Mouse (Mus musculus): ENCODE measurements around the gene Coq6. TPM values are rescaled to one million over a fixed set of nuclear protein-coding genes. Genes with fewer than 3 reads are reported as not detected.
"Not testable (repeated sequence)": the region's sequence is repeated elsewhere in the genome, so short reads cannot be mapped to it uniquely, and the experiment has no call there.

Gene Coq6
- 67.9 and 80.2 TPM in 2 replicates for total RNA-seq (2014; rRNA removed)
- polyA plus RNA-seq (2015; fragmentation: Nextera tagmentation; extraction: Ambion mirVana) = 39.7 and 40.8 TPM in 2 replicates

DNA sequence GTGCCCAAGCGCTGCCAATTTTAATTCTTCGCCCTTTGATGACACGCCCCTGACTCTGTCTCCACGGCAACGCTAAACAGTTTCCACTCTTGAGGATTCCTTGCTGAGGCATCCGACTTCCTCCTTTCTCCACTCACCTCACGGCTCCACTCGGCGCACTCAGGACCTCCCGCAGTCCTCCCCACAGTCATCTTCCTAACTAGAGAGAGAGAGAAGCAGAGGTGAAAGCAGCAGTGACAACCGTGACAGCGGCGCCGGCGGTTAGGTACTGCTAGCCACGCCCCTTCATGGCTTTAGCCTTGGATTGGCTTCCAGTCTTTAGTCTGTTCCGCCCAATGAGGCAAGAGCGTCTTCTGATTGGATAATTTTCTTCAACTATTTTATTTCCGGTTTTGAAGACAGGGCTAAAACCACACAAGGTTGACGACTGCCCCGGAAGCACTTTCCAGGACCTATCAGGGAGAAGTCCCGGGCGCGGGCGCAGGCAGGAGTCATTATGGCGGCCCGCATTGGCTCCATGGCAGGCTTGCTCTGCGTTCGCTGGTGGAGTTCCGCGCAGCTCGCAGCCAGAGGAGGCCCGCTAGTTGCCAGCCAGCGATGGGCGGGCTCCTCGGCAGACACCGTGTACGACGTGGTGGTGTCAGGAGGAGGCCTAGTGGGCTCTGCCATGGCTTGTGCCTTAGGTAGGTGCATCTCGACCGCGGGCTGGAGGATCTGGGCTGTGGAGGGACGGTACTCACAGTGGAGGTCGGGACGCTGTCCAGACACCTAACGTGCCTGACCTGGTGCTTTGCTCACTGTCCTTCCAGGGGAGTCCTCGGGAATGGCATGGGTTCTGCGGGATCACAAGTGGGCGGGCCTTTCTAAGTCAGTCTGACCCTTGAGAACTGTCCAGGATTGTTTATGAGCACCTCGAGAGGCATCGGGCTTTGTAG, at the start of gene Coq6, which contains the start of gene Fam161b:
TSS of gene Coq6 (plus strand) at position 103 of the 935 bp plus-strand sequence.
TSS of gene Fam161b (minus strand) at position 279 of the 935 bp plus-strand sequence.
- no peak; the same call in none of the 2 replicates for TF ChIP-seq CTCF (IDR thresholded peaks at IDR 0.05; ENCODE audit: low read depth)
- peak within 1 kb of the TSS; percentile 68 for H3K27ac ChIP-seq
- no peaks in the 10 kb centered on the region for H3K9me3 ChIP-seq (ENCODE audit: low read length)
- 0 out of 2 replicates have a peak, but pooled peaks cover 3% of the 10 kb centered on the region for H3K36me3 ChIP-seq (ENCODE audit: insufficient read depth, low read length)
- H3K4me2 ChIP-seq (ENCODE audit: low read depth, low read length) = peak within 1 kb of the TSS; percentile 91
- DNase-seq (ENCODE audit: low spot score) = peak; percentile 99
- WGBS = under 1% methylated on average over 51 of the region's 51 CpGs
- peak; percentile 100 for ATAC-seq
- peak within 1 kb of the TSS; percentile 84 for H3K9ac ChIP-seq (replicated peaks; ENCODE audit: low read length)
- H3K4me3 ChIP-seq (ENCODE audit: low read length) = peak within 1 kb of the TSS; percentile 98
- H3K27me3 ChIP-seq (ENCODE audit: insufficient read depth, low read length) = no peaks in the 10 kb centered on the region
- peaks cover 8% of the 10 kb centered on the region; the same call in 1 of the 2 replicates for H3K4me1 ChIP-seq (ENCODE audit: insufficient read depth, low read length)

DNA sequence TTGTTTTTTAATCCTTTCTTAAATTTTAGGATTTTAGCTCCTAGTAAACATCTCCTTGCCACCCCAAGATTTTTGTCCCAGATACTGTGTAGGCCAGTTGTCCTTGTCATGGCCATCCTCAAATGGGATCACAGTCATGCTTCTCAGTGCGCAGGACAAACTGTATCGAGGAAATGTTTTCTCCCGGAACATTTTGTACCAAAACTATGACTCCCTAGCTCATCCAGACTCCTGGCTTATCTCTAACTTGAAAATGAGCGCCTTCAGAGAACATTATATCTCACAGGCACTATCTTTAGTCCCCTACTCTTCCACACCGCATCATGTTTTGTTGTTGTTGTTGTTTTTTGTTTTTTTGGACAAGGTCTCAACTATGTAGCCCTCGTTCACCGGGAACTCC, 45.5 kb upstream of the Coq6 start:
- H3K4me3 ChIP-seq (ENCODE audit: low read length) = peak overlapping the region; percentile 100
- ATAC-seq = no peak
- H3K9me3 ChIP-seq (ENCODE audit: low read length) = no peaks in the 10 kb centered on the region
- H3K9ac ChIP-seq (replicated peaks; ENCODE audit: low read length) = peak overlapping the region; percentile 97
- H3K27ac ChIP-seq = peak overlapping the region; percentile 93
- DNase-seq (ENCODE audit: low spot score) = no peak
- peak overlapping the region; percentile 77 for H3K4me2 ChIP-seq (ENCODE audit: low read depth, low read length)
- TF ChIP-seq CTCF (IDR thresholded peaks at IDR 0.05; ENCODE audit: low read depth) = no peak
- H3K36me3 ChIP-seq (ENCODE audit: insufficient read depth, low read length) = no peaks in the 10 kb centered on the region
- no peaks in the 10 kb centered on the region for H3K27me3 ChIP-seq (ENCODE audit: insufficient read depth, low read length)
- 44% methylated on average over 7 of the region's 7 CpGs for WGBS
- peaks cover 5% of the 10 kb centered on the region; the same call in 1 of the 2 replicates for H3K4me1 ChIP-seq (ENCODE audit: insufficient read depth, low read length)

DNA sequence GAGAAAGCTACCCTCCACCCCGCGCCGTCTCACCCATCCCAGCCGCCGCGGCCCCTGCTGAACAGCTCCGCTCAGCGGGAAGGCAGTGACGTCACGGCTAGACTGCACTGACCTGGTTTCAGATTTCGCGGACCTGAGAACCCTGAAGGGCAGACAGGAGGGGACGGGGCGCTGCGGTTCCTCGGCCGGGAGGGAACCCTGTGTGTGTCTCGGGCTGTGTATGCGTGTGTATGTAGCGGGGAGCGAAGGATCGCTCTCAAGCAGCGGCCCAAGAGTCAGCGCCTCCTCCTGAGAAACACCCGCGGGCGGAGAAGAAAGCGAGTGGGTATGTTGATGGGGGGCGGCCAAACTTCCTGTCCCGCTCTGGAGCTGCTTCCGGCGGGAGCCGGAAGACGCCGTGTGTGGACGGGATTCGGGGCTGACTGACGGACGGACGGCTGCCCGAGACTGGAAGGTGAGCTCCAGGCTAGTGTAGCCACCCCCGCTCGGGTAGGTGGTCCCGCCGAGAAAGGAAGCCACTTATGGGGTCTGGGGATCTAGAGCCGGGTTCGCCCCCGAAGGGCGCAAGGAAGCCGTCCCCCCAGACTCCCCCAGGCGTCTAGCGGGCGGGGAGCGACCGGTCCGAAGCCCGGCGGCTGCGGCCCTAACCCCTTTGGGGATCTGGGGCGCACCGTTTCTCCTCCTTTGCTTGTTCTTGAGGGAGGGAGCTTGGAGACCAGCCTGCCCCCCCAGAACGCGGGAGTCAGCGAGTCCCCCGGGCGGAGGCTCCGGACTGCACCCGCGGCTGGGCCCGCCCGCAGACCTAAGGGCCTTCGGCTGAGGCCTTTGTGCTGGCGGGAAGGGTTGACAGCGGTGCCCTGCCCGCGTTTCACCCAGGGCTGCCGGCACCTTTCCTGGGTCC, 44.5 kb upstream of the Coq6 start, which contains the start of gene Zfp410:
TSS of gene Zfp410 (plus strand) at position 132 of the 901 bp plus-strand sequence.
- H3K9me3 ChIP-seq (ENCODE audit: low read length) = no peaks in the 10 kb centered on the region
- ATAC-seq (peak; percentile 94), DNase-seq (ENCODE audit: low spot score) (peak; percentile 88)
- whole genome bisulfite sequencing = under 1% methylated on average over 75 of the region's 77 CpGs
- peak within 1 kb of the TSS; percentile 77 for H3K4me2 ChIP-seq (ENCODE audit: low read depth, low read length)
- H3K27me3 ChIP-seq (ENCODE audit: insufficient read depth, low read length) = no peaks in the 10 kb centered on the region
- H3K9ac ChIP-seq (replicated peaks; ENCODE audit: low read length) = peak within 1 kb of the TSS; percentile 97
- peak within 1 kb of the TSS; percentile 93 for H3K27ac ChIP-seq
- peak within 1 kb of the TSS; percentile 100 for H3K4me3 ChIP-seq (ENCODE audit: low read length)
- TF ChIP-seq CTCF (IDR thresholded peaks at IDR 0.05; ENCODE audit: low read depth) = peak; percentile 11; the same call in 1 of the 2 replicates
- peaks cover 5% of the 10 kb centered on the region; the same call in 1 of the 2 replicates for H3K4me1 ChIP-seq (ENCODE audit: insufficient read depth, low read length)
- H3K36me3 ChIP-seq (ENCODE audit: insufficient read depth, low read length) = no peaks in the 10 kb centered on the region

DNA sequence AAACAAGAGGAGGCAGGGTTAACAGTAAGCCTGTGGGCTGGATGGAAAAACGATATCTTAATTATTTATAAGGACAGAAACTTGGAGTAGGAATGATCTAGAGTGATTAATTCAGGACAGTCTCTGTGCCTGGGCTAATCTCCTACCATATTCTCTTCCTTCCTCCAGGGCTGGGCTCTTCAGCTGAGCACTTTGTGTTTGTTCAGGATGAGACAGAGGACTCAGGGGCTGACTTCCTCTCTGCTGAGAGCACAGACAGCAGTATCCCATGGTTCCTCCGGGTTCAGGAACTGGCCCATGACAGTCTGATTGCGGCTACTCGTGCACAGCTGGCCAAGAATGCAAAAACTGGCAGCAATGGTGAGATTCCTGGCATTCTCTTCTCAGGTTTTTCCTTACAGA, 34.3 kb upstream of the Coq6 start:
- H3K36me3 ChIP-seq (ENCODE audit: insufficient read depth, low read length) = peaks cover 38% of the 10 kb centered on the region
- H3K4me3 ChIP-seq (ENCODE audit: low read length) = no peak overlapping the region
- ATAC-seq (no peak), DNase-seq (ENCODE audit: low spot score) (no peak)
- no peak overlapping the region for H3K9ac ChIP-seq (replicated peaks; ENCODE audit: low read length)
- no peak for TF ChIP-seq CTCF (IDR thresholded peaks at IDR 0.05; ENCODE audit: low read depth)
- H3K4me2 ChIP-seq (ENCODE audit: low read depth, low read length) = no peak overlapping the region
- WGBS = 76% methylated on average over 4 of the region's 4 CpGs
- no peaks in the 10 kb centered on the region for H3K9me3 ChIP-seq (ENCODE audit: low read length)
- H3K4me1 ChIP-seq (ENCODE audit: insufficient read depth, low read length) = no peaks in the 10 kb centered on the region
- H3K27ac ChIP-seq = no peak overlapping the region
- no peaks in the 10 kb centered on the region for H3K27me3 ChIP-seq (ENCODE audit: insufficient read depth, low read length)

DNA sequence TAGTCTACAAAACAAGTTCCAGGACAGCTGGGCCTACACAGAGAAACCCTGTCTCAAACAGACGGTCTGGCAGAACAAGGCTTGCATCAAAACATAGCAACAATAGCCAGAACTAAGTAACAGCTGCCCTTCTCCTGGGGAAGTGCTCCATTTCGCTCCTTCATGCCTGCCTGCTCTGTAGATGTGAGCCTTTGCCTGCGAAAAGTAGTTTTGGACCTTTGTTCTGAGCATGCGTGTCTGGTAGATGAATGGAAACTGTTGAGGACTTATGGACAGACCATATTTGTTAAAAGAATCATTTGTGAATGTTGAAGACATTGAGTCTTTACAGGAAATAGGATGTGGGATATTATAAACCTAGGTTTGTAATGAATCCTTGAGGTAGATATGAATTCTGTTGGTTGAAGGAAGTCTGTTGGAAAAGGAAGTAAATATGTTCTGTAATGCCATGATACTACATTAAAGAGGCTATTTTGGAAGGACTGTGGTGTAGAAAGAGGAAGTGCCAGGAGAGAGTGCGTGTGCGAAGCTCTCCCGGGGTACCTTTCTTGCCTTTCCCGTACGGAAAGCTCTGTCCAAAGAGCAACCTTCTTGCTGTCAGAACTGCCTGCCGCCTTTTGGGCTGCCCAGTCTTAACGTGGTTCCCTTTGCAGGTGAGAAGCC, 24.4 kb upstream of the Coq6 start:
- no peak for DNase-seq (ENCODE audit: low spot score)
- Histone ChIP-seq H3K4me2 (ENCODE audit: low read depth, low read length) (no peak overlapping the region), H3K9ac (replicated peaks; ENCODE audit: low read length) (no peak overlapping the region), H3K4me3 (ENCODE audit: low read length) (no peak overlapping the region), H3K27me3 (ENCODE audit: insufficient read depth, low read length) (no peaks in the 10 kb centered on the region), H3K27ac (no peak overlapping the region), H3K36me3 (ENCODE audit: insufficient read depth, low read length) (peaks cover 55% of the 10 kb centered on the region), H3K4me1 (ENCODE audit: insufficient read depth, low read length) (no peaks in the 10 kb centered on the region), H3K9me3 (ENCODE audit: low read length) (no peaks in the 10 kb centered on the region)
- TF ChIP-seq CTCF (IDR thresholded peaks at IDR 0.05; ENCODE audit: low read depth) = no peak
- ATAC-seq = no peak
- WGBS = 91% methylated on average over 11 of the region's 11 CpGs

DNA sequence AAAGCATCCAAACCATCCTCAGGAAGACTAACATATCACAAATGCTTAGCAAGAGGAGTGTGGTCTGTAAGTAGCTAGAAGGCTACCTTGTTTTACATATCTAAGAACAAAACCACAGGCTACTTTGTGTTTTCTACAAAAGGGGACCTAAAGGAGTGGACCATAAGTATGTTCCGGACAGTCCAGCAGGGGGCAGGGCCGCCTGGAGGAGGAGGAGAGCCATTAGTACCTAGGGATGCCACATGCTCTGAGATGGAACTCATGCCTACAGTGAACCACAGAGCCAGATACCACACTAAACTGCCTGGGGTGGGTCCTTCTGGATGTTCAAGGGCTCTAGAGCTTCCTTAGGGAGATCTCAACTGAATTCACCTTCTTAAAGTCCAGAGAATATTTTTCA, 14.3 kb upstream of the Coq6 start:
- no peak overlapping the region for H3K27ac ChIP-seq
- H3K9ac ChIP-seq (replicated peaks; ENCODE audit: low read length) = no peak overlapping the region
- WGBS = 38% methylated on average over 2 of the region's 2 CpGs
- H3K4me3 ChIP-seq (ENCODE audit: low read length) = no peak overlapping the region
- H3K36me3 ChIP-seq (ENCODE audit: insufficient read depth, low read length) = peaks cover 31% of the 10 kb centered on the region; the same call in 1 of the 2 replicates
- H3K27me3 ChIP-seq (ENCODE audit: insufficient read depth, low read length) = no peaks in the 10 kb centered on the region
- H3K9me3 ChIP-seq (ENCODE audit: low read length) = no peaks in the 10 kb centered on the region
- H3K4me1 ChIP-seq (ENCODE audit: insufficient read depth, low read length) = no peaks in the 10 kb centered on the region
- H3K4me2 ChIP-seq (ENCODE audit: low read depth, low read length) = no peak overlapping the region
- DNase-seq (ENCODE audit: low spot score) = peak; percentile 25
- TF ChIP-seq CTCF (IDR thresholded peaks at IDR 0.05; ENCODE audit: low read depth) = peak; percentile 64
- no peak for ATAC-seq

DNA sequence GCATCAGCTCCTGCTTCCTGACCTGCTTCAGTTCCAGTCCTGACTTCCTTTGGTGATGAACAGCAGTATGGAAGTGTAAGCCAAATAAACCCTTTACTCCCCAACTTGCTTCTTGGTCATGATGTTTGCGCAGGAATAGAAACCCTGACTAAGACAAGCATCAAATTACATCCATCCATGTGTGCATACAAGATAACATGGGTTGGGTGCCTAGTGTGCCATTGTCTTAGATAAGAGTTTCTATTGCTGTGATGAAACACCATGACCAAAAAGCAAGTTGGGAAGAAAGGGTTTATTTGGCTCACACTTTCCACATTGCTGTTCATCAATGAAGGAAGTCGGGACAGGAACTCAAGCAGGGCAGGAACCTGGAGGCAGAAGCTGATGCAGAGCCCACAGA, 2.8 kb upstream of the Coq6 start:
- H3K4me2 ChIP-seq (ENCODE audit: low read depth, low read length); DNase-seq (ENCODE audit: low spot score); H3K9me3 ChIP-seq (ENCODE audit: low read length); H3K27ac ChIP-seq; H3K4me1 ChIP-seq (ENCODE audit: insufficient read depth, low read length); H3K4me3 ChIP-seq (ENCODE audit: low read length); H3K9ac ChIP-seq (replicated peaks; ENCODE audit: low read length); ATAC-seq; H3K27me3 ChIP-seq (ENCODE audit: insufficient read depth, low read length); H3K36me3 ChIP-seq (ENCODE audit: insufficient read depth, low read length): not testable (repeated sequence)
- 89% methylated on average over 2 of the region's 2 CpGs for WGBS

All from hindbrain, postnatal 0 days (tissue).